Mouse (Mus musculus): ENCODE measurements around the gene Xrcc4. TPM values are rescaled to one million over a fixed set of nuclear protein-coding genes. Genes with fewer than 3 reads are reported as not detected.

Xrcc4 gene
- polyA plus RNA-seq, 1 experiment from 2014 or later, result 11.6 TPM

DNA sequence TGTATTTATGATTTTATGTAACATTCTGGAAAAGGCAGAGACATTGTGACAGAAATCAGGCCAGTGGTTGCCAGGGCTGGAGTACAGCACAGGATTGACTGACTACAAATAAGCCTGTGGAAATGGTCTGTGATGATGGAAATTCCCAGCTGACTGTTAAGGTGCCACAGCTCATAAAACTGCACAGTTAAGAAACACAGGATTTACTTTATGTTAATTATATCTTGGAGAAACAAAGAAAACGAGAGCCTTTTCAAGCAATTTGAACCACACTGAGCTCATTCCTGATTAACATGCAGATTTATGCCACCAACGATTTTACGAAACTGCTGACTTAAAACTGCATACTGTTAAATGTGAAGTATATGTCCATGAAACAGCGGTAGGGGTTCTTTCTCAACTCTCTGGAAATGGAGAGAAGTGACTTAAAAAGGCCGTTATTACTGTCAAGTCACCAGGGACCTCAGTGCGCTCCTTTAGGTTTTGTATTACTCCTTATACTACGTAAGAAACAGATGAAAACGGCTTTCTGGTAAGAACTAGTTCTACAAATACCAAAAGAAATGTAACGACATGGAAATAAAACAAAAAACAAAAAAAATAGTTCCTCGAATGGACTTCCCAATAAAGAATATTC lies 210.5 kb downstream of the Xrcc4 start:
- ATAC-seq (replicated peaks; ENCODE audit: low FRiP score, low TSS enrichment, low read depth) (no peak), DNase-seq (ENCODE audit: low spot score) (no peak)
- Histone ChIP-seq H3K4me2 (ENCODE audit: low read length) (no peak overlapping the region), H3K4me1 (replicated peaks; ENCODE audit: control insufficient read depth, insufficient read depth, low read length) (no peaks in the 10 kb centered on the region), H3K36me3 (ENCODE audit: control insufficient read depth, insufficient read depth, low read length) (no peaks in the 10 kb centered on the region), H3K9ac (ENCODE audit: low read length) (no peak overlapping the region), H3K27ac (ENCODE audit: low read depth) (no peak overlapping the region), H3K9me3 (ENCODE audit: control insufficient read depth, low read length) (no peaks in the 10 kb centered on the region), H3K4me3 (ENCODE audit: low read depth, low read length) (no peak overlapping the region), H3K27me3 (replicated peaks; ENCODE audit: control insufficient read depth, insufficient read depth, low read length) (no peaks in the 10 kb centered on the region)
- 87% methylated on average over 10 of the region's 10 CpGs for WGBS

DNA sequence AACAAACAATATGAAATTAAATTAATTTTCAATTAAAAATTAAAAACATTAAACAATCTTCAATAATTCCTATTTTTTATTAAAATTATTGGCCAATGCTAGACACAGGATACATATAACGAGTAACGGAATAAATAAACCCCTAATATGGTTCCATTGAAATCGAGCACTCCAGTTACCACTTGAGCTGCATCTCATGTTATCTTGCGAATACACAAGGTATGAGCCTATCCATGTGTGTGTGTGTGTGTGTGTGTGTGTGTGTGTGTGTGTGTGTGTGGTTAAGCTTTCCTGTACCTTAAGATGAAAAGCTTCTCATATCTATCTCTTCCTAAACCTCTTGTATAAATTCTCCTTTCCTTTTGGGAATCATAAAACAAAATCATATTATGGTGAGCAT lies 213.9 kb downstream of the Xrcc4 start:
- no peaks in the 10 kb centered on the region for H3K27me3 ChIP-seq (replicated peaks; ENCODE audit: control insufficient read depth, insufficient read depth, low read length)
- H3K4me1 ChIP-seq (replicated peaks; ENCODE audit: control insufficient read depth, insufficient read depth, low read length), result no peaks in the 10 kb centered on the region
- no peak for ATAC-seq (replicated peaks; ENCODE audit: low FRiP score, low TSS enrichment, low read depth)
- DNase-seq (ENCODE audit: low spot score), result no peak
- H3K4me2 ChIP-seq (ENCODE audit: low read length), result no peak overlapping the region
- H3K9me3 ChIP-seq (ENCODE audit: control insufficient read depth, low read length), result no peaks in the 10 kb centered on the region
- H3K9ac ChIP-seq (ENCODE audit: low read length), result no peak overlapping the region
- no peak overlapping the region for H3K27ac ChIP-seq (ENCODE audit: low read depth)
- 94% methylated on average over 4 of the region's 4 CpGs for WGBS
- H3K36me3 ChIP-seq (ENCODE audit: control insufficient read depth, insufficient read depth, low read length), result no peaks in the 10 kb centered on the region
- H3K4me3 ChIP-seq (ENCODE audit: low read depth, low read length), result no peak overlapping the region

- DNase-seq (ENCODE audit: low spot score) (no peak), ATAC-seq (replicated peaks; ENCODE audit: low FRiP score, low TSS enrichment, low read depth) (no peak)
- no peaks in the 10 kb centered on the region for H3K27me3 ChIP-seq (replicated peaks; ENCODE audit: control insufficient read depth, insufficient read depth, low read length)
- 86% methylated on average over 3 of the region's 3 CpGs for WGBS
- H3K9me3 ChIP-seq (ENCODE audit: control insufficient read depth, low read length), result no peaks in the 10 kb centered on the region
- H3K9ac ChIP-seq (ENCODE audit: low read length), result no peak overlapping the region
- no peaks in the 10 kb centered on the region for H3K36me3 ChIP-seq (ENCODE audit: control insufficient read depth, insufficient read depth, low read length)
- H3K4me1 ChIP-seq (replicated peaks; ENCODE audit: control insufficient read depth, insufficient read depth, low read length), result no peaks in the 10 kb centered on the region
- H3K4me3 ChIP-seq (ENCODE audit: low read depth, low read length), result no peak overlapping the region
- no peak overlapping the region for H3K27ac ChIP-seq (ENCODE audit: low read depth)
- H3K4me2 ChIP-seq (ENCODE audit: low read length), result no peak overlapping the region
Measured at GRCm38 (mm10) chr13:89872725-89873124, 216.7 kb downstream of the Xrcc4 start.

DNA sequence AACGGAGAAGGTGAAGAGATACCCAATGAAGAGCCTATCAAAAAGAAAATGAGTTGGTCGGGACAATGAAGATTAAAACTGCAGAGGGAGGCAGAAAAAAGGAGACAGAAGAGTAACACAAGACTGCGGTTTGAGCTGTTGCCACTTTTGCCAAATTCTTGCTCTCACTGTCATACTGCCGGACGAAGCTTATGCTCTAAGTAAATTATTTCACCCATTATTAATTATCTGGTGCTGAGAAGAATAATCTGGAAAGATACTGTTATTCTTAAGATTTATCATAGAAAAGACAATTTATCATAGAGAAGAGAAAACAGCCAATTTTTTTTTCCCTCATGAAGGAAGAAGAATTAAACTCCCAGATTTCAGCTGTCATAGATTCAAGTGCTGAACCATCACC lies 235.3 kb downstream of the Xrcc4 start:
- ATAC-seq (replicated peaks; ENCODE audit: low FRiP score, low TSS enrichment, low read depth), result no peak
- Histone ChIP-seq H3K9me3 (ENCODE audit: control insufficient read depth, low read length) (no peaks in the 10 kb centered on the region), H3K27me3 (replicated peaks; ENCODE audit: control insufficient read depth, insufficient read depth, low read length) (no peaks in the 10 kb centered on the region), H3K4me1 (replicated peaks; ENCODE audit: control insufficient read depth, insufficient read depth, low read length) (no peaks in the 10 kb centered on the region), H3K9ac (ENCODE audit: low read length) (no peak overlapping the region), H3K4me3 (ENCODE audit: low read depth, low read length) (no peak overlapping the region), H3K27ac (ENCODE audit: low read depth) (no peak overlapping the region), H3K36me3 (ENCODE audit: control insufficient read depth, insufficient read depth, low read length) (no peaks in the 10 kb centered on the region), H3K4me2 (ENCODE audit: low read length) (no peak overlapping the region)
- 63% methylated on average over 5 of the region's 5 CpGs for WGBS
- no peak for DNase-seq (ENCODE audit: low spot score)

- Histone ChIP-seq H3K9ac (ENCODE audit: low read length) (no peak overlapping the region), H3K4me1 (replicated peaks; ENCODE audit: control insufficient read depth, insufficient read depth, low read length) (no peaks in the 10 kb centered on the region), H3K27me3 (replicated peaks; ENCODE audit: control insufficient read depth, insufficient read depth, low read length) (no peaks in the 10 kb centered on the region), H3K27ac (ENCODE audit: low read depth) (no peak overlapping the region), H3K4me3 (ENCODE audit: low read depth, low read length) (no peak overlapping the region), H3K9me3 (ENCODE audit: control insufficient read depth, low read length) (no peaks in the 10 kb centered on the region), H3K36me3 (ENCODE audit: control insufficient read depth, insufficient read depth, low read length) (no peaks in the 10 kb centered on the region), H3K4me2 (ENCODE audit: low read length) (no peak overlapping the region)
- WGBS, result 88% methylated on average over 2 of the region's 2 CpGs
- ATAC-seq (replicated peaks; ENCODE audit: low FRiP score, low TSS enrichment, low read depth), result no peak
- DNase-seq (ENCODE audit: low spot score), result no peak
Measured at GRCm38 (mm10) chr13:89850746-89851145, 238.7 kb downstream of the Xrcc4 start.

GRCm38 (mm10) chr13:89849955-89850354 lies 239.5 kb downstream of the Xrcc4 start:
- Histone ChIP-seq H3K36me3 (ENCODE audit: control insufficient read depth, insufficient read depth, low read length) (no peaks in the 10 kb centered on the region), H3K27me3 (replicated peaks; ENCODE audit: control insufficient read depth, insufficient read depth, low read length) (no peaks in the 10 kb centered on the region), H3K4me2 (ENCODE audit: low read length) (no peak overlapping the region), H3K4me3 (ENCODE audit: low read depth, low read length) (no peak overlapping the region), H3K9ac (ENCODE audit: low read length) (no peak overlapping the region), H3K9me3 (ENCODE audit: control insufficient read depth, low read length) (no peaks in the 10 kb centered on the region), H3K27ac (ENCODE audit: low read depth) (no peak overlapping the region), H3K4me1 (replicated peaks; ENCODE audit: control insufficient read depth, insufficient read depth, low read length) (no peaks in the 10 kb centered on the region)
- ATAC-seq (replicated peaks; ENCODE audit: low FRiP score, low TSS enrichment, low read depth) (no peak), DNase-seq (ENCODE audit: low spot score) (no peak)
- 97% methylated on average over 1 of the region's 1 CpGs for WGBS

- Histone ChIP-seq H3K9me3 (ENCODE audit: control insufficient read depth, low read length) (no peaks in the 10 kb centered on the region), H3K27me3 (replicated peaks; ENCODE audit: control insufficient read depth, insufficient read depth, low read length) (no peaks in the 10 kb centered on the region), H3K9ac (ENCODE audit: low read length) (no peak overlapping the region), H3K4me2 (ENCODE audit: low read length) (no peak overlapping the region), H3K27ac (ENCODE audit: low read depth) (no peak overlapping the region), H3K4me3 (ENCODE audit: low read depth, low read length) (no peak overlapping the region), H3K4me1 (replicated peaks; ENCODE audit: control insufficient read depth, insufficient read depth, low read length) (no peaks in the 10 kb centered on the region), H3K36me3 (ENCODE audit: control insufficient read depth, insufficient read depth, low read length) (no peaks in the 10 kb centered on the region)
- no peak for DNase-seq (ENCODE audit: low spot score)
- ATAC-seq (replicated peaks; ENCODE audit: low FRiP score, low TSS enrichment, low read depth), result no peak
- 94% methylated on average over 3 of the region's 3 CpGs for WGBS
Measured at GRCm38 (mm10) chr13:89838635-89839034, 250.8 kb downstream of the Xrcc4 start.

DNA sequence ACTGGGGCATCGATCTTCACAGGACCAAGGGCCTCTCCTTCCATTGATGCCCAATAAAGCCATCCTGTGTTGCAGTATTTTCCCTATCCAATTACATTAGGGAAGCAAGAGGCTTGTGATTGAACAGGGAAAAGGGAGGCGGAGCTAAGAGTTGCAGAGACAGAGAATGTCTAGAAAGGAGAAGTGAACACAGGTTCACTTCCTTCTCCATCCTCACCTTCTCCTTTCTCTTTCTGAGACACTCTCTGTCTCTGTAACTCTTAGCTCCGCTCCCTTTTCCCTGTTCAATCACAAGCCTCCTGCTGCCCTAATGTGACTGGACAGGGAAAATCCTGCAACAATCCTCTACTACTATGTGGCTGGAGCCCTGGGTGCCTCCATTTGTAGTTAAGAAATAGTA lies 254.9 kb downstream of the Xrcc4 start:
- ATAC-seq (replicated peaks; ENCODE audit: low FRiP score, low TSS enrichment, low read depth) (no peak), DNase-seq (ENCODE audit: low spot score) (no peak)
- no peak overlapping the region for H3K27ac ChIP-seq (ENCODE audit: low read depth)
- no peak overlapping the region for H3K9ac ChIP-seq (ENCODE audit: low read length)
- no peaks in the 10 kb centered on the region for H3K36me3 ChIP-seq (ENCODE audit: control insufficient read depth, insufficient read depth, low read length)
- H3K27me3 ChIP-seq (replicated peaks; ENCODE audit: control insufficient read depth, insufficient read depth, low read length), result no peaks in the 10 kb centered on the region
- no peak overlapping the region for H3K4me2 ChIP-seq (ENCODE audit: low read length)
- WGBS, result 87% methylated on average over 3 of the region's 3 CpGs
- H3K4me1 ChIP-seq (replicated peaks; ENCODE audit: control insufficient read depth, insufficient read depth, low read length), result no peaks in the 10 kb centered on the region
- no peak overlapping the region for H3K4me3 ChIP-seq (ENCODE audit: low read depth, low read length)
- no peaks in the 10 kb centered on the region for H3K9me3 ChIP-seq (ENCODE audit: control insufficient read depth, low read length)

- ATAC-seq (replicated peaks; ENCODE audit: low FRiP score, low TSS enrichment, low read depth) (no peak), DNase-seq (ENCODE audit: low spot score) (no peak)
- no peak overlapping the region for H3K4me3 ChIP-seq (ENCODE audit: low read depth, low read length)
- WGBS, result 60% methylated on average over 2 of the region's 2 CpGs
- H3K4me2 ChIP-seq (ENCODE audit: low read length), result no peak overlapping the region
- H3K27me3 ChIP-seq (replicated peaks; ENCODE audit: control insufficient read depth, insufficient read depth, low read length), result no peaks in the 10 kb centered on the region
- no peak overlapping the region for H3K27ac ChIP-seq (ENCODE audit: low read depth)
- H3K9me3 ChIP-seq (ENCODE audit: control insufficient read depth, low read length), result no peaks in the 10 kb centered on the region
- H3K9ac ChIP-seq (ENCODE audit: low read length), result no peak overlapping the region
- H3K4me1 ChIP-seq (replicated peaks; ENCODE audit: control insufficient read depth, insufficient read depth, low read length), result no peaks in the 10 kb centered on the region
- no peaks in the 10 kb centered on the region for H3K36me3 ChIP-seq (ENCODE audit: control insufficient read depth, insufficient read depth, low read length)
Measured at GRCm38 (mm10) chr13:89833053-89833670, 256.2 kb downstream of the Xrcc4 start.

All from intestine, embryonic 14.5 days (tissue).